Mouse (Mus musculus) frontal cortex, postnatal 25 days (tissue): Measurements from ENCODE around the gene Nudt6.

Experiments used
- DNase-seq, 2 experiments: peaks; one replicate each; pipeline ENCODE4 v3.0.0; 2022; ENCODE audit warnings: low spot score in 2 of 2

Gene Nudt6

DNA sequence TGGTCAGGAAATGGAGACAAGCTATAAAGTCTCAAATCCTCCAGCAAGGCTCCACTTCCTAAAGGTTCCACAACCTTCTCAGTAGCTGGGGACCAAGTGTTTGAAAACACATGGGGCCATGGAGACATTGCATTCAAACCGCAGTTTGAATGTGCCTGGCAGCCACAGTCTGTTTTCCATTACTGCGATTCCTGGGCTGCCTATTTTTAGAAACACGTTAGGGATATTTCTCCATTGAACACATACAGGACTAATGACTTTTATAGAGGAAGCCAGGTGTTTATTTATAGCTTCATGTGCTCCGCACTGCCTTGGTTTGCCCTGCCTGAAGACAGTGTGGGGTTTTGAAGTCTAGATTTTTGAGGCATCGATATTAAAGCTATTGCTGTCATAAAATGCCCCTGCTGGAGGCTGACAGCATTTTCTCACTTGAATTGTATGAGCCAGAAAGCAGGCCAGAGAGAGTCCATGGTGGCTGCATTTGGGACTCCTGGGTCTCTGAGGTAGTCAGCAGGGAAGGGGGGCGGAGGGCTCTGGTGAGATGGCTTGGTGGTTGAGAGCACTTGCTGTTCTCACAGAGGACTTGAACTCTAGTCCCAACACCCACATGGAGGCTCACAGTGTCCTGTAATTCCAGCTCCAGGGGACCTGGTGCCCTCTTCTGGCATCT, 36.8 kb downstream of the Nudt6 start:
- DNase-seq = no peak

GRCm38 (mm10) chr3:37381457-37381856, 38.6 kb downstream of the Nudt6 start:
- no peak for DNase-seq

DNA sequence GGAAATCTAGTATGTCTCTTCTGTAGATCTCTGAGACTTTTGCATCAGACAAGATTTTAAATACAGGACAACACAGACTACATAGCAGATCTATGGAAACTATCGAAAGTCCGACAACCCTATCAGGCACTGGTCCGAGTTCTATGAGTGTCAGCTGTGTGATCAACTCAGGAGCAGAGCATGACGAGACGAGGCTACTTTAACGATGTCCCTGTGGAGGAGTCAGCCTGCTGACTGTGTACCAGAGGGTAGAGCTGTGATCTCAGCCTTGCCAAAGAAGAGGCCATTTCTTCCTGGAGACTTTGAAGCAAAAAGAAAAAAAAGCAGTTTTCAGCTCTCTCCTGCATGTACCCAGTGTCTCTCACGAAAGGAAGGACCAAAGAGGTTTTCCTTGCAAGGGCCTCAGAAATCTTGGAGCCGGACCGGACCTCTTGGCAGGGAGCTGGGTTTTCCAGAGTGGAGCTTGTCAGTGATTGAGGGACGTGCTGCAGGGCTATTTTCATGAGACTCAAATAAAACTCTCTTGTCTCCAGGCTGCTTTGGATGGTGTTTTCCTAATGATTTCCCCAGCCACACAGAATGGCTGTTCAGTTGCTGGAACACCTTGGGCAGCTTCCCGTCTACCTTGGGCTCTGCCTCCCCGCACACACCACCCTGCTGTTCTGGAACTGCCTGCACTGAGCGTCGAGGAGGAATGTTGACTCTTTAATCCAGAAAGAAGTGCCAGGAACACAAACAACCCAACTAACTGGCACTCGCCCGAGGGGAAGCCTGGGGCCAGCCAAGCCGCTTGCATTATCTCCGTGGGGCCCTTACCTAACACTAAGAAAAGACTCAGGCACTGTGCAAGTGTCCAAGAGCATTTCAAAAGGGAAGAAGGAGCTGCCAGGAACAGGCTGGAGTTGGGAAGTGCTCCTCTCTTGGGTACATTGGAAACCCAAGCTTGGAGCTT, 39.8 kb downstream of the Nudt6 start:
- DNase-seq = no peak

- DNase-seq = no peak
Observed at GRCm38 (mm10) chr3:37379201-37379600, 40.8 kb downstream of the Nudt6 start.

- no peak for DNase-seq
Observed at GRCm38 (mm10) chr3:37378412-37378811, 41.6 kb downstream of the Nudt6 start.

DNA sequence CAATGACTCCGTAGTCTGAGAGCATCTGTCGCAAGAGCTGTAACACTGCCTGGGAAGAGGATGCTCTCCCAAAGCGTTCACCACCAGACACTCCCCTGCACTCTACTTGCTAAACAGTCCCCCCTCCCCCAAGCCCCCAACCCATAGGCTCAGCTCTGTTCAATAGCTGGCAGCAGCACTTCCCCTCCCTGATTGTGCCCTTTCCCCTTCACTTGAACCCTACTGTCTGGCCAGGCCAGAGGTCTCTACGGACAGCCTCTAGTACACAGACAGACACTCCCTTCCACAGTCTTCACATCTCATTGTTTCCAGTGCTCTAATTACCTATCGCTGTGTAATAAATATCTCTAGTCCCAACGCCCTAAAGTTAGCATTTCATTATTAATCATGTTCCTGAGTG, 42.1 kb downstream of the Nudt6 start:
- no peak for DNase-seq

- no peak for DNase-seq
Observed at GRCm38 (mm10) chr3:37373712-37374111, 46.3 kb downstream of the Nudt6 start.

- no peak for DNase-seq
Observed at GRCm38 (mm10) chr3:37370407-37370806, 49.6 kb downstream of the Nudt6 start.

- no peak for DNase-seq
Observed at GRCm38 (mm10) chr3:37366381-37367053, 53.5 kb downstream of the Nudt6 start.

GRCm38 (mm10) chr3:37365976-37366375, 54.0 kb downstream of the Nudt6 start:
- DNase-seq = no peak

GRCm38 (mm10) chr3:37365144-37365543, 54.9 kb downstream of the Nudt6 start:
- no peak for DNase-seq

DNA sequence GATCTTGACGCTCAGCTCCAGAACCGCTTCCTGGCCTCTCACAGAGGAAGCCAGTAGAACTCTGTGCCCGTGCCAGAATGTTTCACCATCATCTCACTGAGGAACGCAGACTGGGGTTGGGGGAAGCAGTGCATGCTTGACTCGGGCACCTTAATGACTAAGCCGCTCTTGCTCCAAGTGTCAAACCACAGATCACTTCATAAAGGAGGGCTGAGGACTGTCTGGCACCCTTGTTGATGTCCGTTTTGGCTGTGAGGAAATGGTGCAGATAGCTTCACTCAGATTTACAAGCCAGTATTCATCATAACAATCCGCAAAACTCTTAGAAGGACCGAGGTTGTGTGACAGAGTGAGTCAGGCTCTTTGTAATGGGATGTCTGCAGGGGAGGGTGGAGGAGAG, 59.3 kb downstream of the Nudt6 start:
- DNase-seq = no peak
